Mouse (Mus musculus): Measurements from ENCODE around the gene Fbxw7.

The Fbxw7 gene

GRCm38 (mm10) chr3:84814762-84815381 lies at the start of gene Fbxw7:
Gene Fbxw7 (plus strand): TSS chr3:84815268.
- DNase-seq = peak; percentile 2 to 36

- no peak for DNase-seq
Observed at GRCm38 (mm10) chr3:84768940-84769339, 46.1 kb upstream of the Fbxw7 start.

- no peak for DNase-seq
Observed at GRCm38 (mm10) chr3:84769411-84769810, 45.7 kb upstream of the Fbxw7 start.

GRCm38 (mm10) chr3:84770518-84770917 lies 44.5 kb upstream of the Fbxw7 start:
- DNase-seq = no peak

- no peak for DNase-seq
Observed at GRCm38 (mm10) chr3:84771980-84772379, 43.1 kb upstream of the Fbxw7 start.

GRCm38 (mm10) chr3:84774246-84775066 lies 40.6 kb upstream of the Fbxw7 start:
- peak; percentile 4 to 6 for DNase-seq

GRCm38 (mm10) chr3:84775067-84775423 lies 40.0 kb upstream of the Fbxw7 start:
- DNase-seq = peak; percentile 22 to 43

GRCm38 (mm10) chr3:84775577-84775976 lies 39.5 kb upstream of the Fbxw7 start:
- DNase-seq = no peak

GRCm38 (mm10) chr3:84776084-84776483 lies 39.0 kb upstream of the Fbxw7 start:
- DNase-seq = no peak

GRCm38 (mm10) chr3:84787914-84788313 lies 27.2 kb upstream of the Fbxw7 start:
- DNase-seq = no peak

- no peak for DNase-seq
Observed at GRCm38 (mm10) chr3:84804036-84804435, 11.0 kb upstream of the Fbxw7 start.

- DNase-seq = no peak
Observed at GRCm38 (mm10) chr3:84806206-84806605, 8.9 kb upstream of the Fbxw7 start.

- no peak for DNase-seq
Observed at GRCm38 (mm10) chr3:84807826-84808225, 7.2 kb upstream of the Fbxw7 start.

- no peak for DNase-seq
Observed at GRCm38 (mm10) chr3:84808906-84809305, 6.2 kb upstream of the Fbxw7 start.

GRCm38 (mm10) chr3:84810803-84811202 lies 4.3 kb upstream of the Fbxw7 start:
- no peak for DNase-seq

- no peak for DNase-seq
Observed at GRCm38 (mm10) chr3:84813436-84814156, 1.5 kb upstream of the Fbxw7 start.

GRCm38 (mm10) chr3:84814157-84814761 lies 809 bp upstream of the Fbxw7 start:
- DNase-seq = peak; percentile 99 to 100

GRCm38 (mm10) chr3:84815461-84815860 lies 393 bp downstream of the Fbxw7 start:
- peak; percentile 12 to 64 for DNase-seq

- no peak for DNase-seq
Observed at GRCm38 (mm10) chr3:84816951-84817350, 1.9 kb downstream of the Fbxw7 start.

GRCm38 (mm10) chr3:84820654-84821201 lies 5.7 kb downstream of the Fbxw7 start:
- DNase-seq = no peak

GRCm38 (mm10) chr3:84825990-84826389 lies 10.9 kb downstream of the Fbxw7 start:
- DNase-seq = no peak

GRCm38 (mm10) chr3:84826405-84826804 lies 11.3 kb downstream of the Fbxw7 start:
- no peak for DNase-seq

GRCm38 (mm10) chr3:84826938-84827337 lies 11.9 kb downstream of the Fbxw7 start:
- DNase-seq = no peak
